Mouse (Mus musculus) heart, postnatal 0 days (tissue): ENCODE measurements at regions not wholly inside any gene's neighbourhood (a gene's known extent, or its start where the extent isn't known, plus 50 kb on each side); places are given as distances from the start of the nearest gene placed in this dataset.

Source experiments
- ATAC-seq: fragments of 200-750 bp; cut with Nextera tagmentation; 2 replicates; pipeline ENCODE4 v1.8.0; 2017; ENCODE audit warnings: low read depth, moderate number of reproducible peaks, moderate library complexity; ENCODE audit not compliant: insufficient read depth
- DNase-seq: peaks from one replicate; pipeline ENCODE4 v3.0.0-alpha.2; 2016; ENCODE audit warnings: low spot score
- H3K27ac ChIP-seq: fragments of 300-500 bp; sonication (generic); 2 replicates; pipeline ENCODE4 v1.5.1; 2014; ENCODE audit warnings: low read depth, mild to moderate bottlenecking
- H3K27me3 ChIP-seq: fragments of 300-500 bp; sonication (generic); 2 replicates; pipeline ENCODE4 v1.6.1; 2014; ENCODE audit warnings: low read length, mixed read lengths; ENCODE audit not compliant: control insufficient read depth, insufficient read depth
- H3K36me3 ChIP-seq: fragments of 300-500 bp; sonication (generic); replicated peaks from 2 replicates; pipeline ENCODE4 v1.6.1; 2014; ENCODE audit warnings: low read length, mixed read lengths; ENCODE audit not compliant: control insufficient read depth, insufficient read depth
- H3K4me1 ChIP-seq: fragments of 300-500 bp; sonication (generic); 2 replicates; pipeline ENCODE4 v1.6.1; 2014; ENCODE audit warnings: antibody characterized with exemption; ENCODE audit not compliant: control insufficient read depth, insufficient read depth
- H3K4me2 ChIP-seq: fragments of 300-500 bp; sonication (generic); 2 replicates; pipeline ENCODE4 v1.6.1; 2014; ENCODE audit warnings: low read depth, mild to moderate bottlenecking, low read length, moderate library complexity
- H3K4me3 ChIP-seq: fragments of 300-500 bp; sonication (generic); 2 replicates; pipeline ENCODE4 v1.5.1; 2014; ENCODE audit warnings: low read depth, low read length
- H3K9ac ChIP-seq: fragments of 300-500 bp; sonication (generic); replicated peaks from 2 replicates; pipeline ENCODE4 v1.6.1; 2014; ENCODE audit warnings: low read depth, low read length, mixed read lengths
- H3K9me3 ChIP-seq: fragments of 300-500 bp; sonication (generic); replicated peaks from 2 replicates; pipeline ENCODE4 v1.6.1; 2016; ENCODE audit warnings: low read length; ENCODE audit not compliant: control insufficient read depth
- CTCF ChIP-seq: IDR thresholded peaks from 2 replicates; pipeline ENCODE4 v1.5.1; 2016; ENCODE audit warnings: antibody characterized with exemption, control low read depth, low read depth
- EP300 ChIP-seq: IDR thresholded peaks from 2 replicates; pipeline ENCODE4 v1.6.1; 2016; ENCODE audit warnings: antibody characterized with exemption, low read depth
- WGBS: fragments of 180-500 bp; shearing (Covaris S2); extraction: QIAGEN DNeasy Blood & Tissue Kit; methylation state at CpG from one replicate; pipeline ENCODE4 v1.1.7; 2014; 5-methylcytosine and 5-hydroxymethylcytosine counted together

DNA sequence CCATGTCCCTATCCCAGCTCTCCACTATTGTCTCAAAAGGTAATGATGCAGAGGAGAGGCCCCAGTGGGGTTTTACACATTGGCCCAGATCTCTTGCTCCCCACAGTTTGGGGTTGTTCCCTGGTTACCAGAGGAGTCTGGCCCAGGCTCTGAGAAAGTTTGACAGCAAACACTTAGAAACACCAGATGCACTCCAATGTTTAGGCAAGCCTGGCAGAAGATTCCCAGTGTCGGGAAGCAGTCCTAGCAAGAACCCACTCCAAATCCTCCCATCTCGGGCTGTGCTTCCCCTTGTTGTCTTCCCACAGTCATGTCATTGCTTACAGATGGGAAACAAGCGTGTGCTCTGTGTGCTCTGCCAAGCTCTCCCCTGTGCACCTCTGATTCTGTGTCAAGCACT, 109.0 kb downstream of the Gm10604 start:
- Histone ChIP-seq H3K4me2 (no peak overlapping the region), H3K27me3 (no peaks in the 10 kb centered on the region), H3K4me1 (peaks cover 18% of the 10 kb centered on the region), H3K4me3 (no peak overlapping the region), H3K36me3 (no peaks in the 10 kb centered on the region), H3K9ac (no peak overlapping the region), H3K9me3 (0 out of 2 replicates have a peak, but pooled peaks cover 3% of the 10 kb centered on the region), H3K27ac (no peak overlapping the region)
- no peak for DNase-seq
- whole genome bisulfite sequencing, result 76% methylated on average over 3 of the region's 3 CpGs
- no peak for ATAC-seq
- TF ChIP-seq CTCF (no peak), EP300 (no peak)

DNA sequence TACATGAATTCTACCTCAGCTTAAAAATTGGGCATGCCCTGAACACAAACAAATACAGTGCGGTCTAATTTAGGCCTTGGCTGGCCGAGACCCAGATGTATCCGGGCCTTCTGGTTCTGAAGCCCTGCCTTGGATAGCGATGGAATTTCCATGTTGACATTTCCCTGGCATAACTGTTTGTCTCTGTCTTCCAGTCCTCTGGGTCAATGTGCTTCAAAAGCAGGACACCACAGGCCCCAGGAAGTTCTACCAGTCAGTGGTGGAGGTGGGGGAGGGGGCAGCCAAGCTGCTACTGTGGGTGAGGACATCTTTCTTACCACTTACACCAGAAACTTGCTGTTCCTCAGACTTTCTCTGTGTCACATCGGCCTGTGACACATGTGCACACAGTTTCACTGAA, 111.3 kb downstream of the Gm10604 start:
- Histone ChIP-seq H3K27ac (peak overlapping the region; percentile 46), H3K4me2 (no peak overlapping the region), H3K4me1 (peaks cover 18% of the 10 kb centered on the region), H3K9me3 (no peaks in the 10 kb centered on the region), H3K4me3 (no peak overlapping the region), H3K9ac (no peak overlapping the region), H3K27me3 (no peaks in the 10 kb centered on the region), H3K36me3 (no peaks in the 10 kb centered on the region)
- TF ChIP-seq CTCF (no peak), EP300 (no peak)
- 41% methylated on average over 5 of the region's 5 CpGs for WGBS
- DNase-seq (no peak), ATAC-seq (peak; percentile 60)

DNA sequence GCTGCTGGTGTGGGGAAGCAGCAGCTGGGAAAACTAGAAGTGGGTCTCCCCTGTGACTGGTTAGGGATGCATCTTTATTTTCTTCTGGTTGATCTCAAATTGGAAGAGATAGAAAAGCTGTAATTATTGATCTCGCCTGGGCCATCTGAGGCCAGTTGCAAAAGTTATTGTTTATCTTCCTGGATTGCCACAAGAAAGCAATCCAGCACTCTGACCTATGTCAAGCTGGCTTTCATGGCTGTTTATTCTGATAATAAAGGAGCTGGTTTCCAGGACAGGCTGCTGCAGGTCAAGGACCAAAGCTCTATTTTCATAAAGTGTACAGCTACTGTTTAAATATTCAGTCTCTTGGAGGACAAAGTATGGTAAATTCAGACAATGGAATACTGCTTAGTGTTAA, 112.5 kb downstream of the Gm10604 start:
- ATAC-seq (no peak), DNase-seq (no peak)
- Histone ChIP-seq H3K9ac (no peak overlapping the region), H3K4me3 (no peak overlapping the region), H3K4me1 (peaks cover 18% of the 10 kb centered on the region), H3K4me2 (no peak overlapping the region), H3K27ac (no peak overlapping the region), H3K27me3 (no peaks in the 10 kb centered on the region), H3K9me3 (no peaks in the 10 kb centered on the region), H3K36me3 (no peaks in the 10 kb centered on the region)
- 83% methylated on average over 1 of the region's 1 CpGs for WGBS
- TF ChIP-seq EP300 (no peak), CTCF (no peak)
